Mouse (Mus musculus): ENCODE measurements around the gene Fbxo48.

DNA sequence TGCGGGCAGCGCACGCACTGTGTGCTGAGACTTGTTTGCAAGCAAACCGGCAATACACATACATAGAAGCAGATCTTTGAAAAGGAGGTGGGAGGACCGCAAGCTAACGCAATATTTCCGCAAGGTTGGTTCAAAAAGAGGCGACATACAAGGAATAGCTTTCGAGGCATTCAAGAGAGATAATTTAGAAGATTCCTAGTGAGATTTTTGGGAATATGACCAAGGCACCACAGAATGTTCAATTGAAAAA is 511 bp downstream of the Fbxo48 start:
- TF ChIP-seq POLR2A (IDR thresholded peaks at IDR 0.05; ENCODE audit: control insufficient read depth, extremely low read depth, insufficient read depth, low read length, poor library complexity): no peak
- TF ChIP-seq CTCF (IDR thresholded peaks at IDR 0.05; ENCODE audit: borderline replicate concordance, control insufficient read depth, extremely low read depth, insufficient read depth, low read length, poor library complexity): no peak

Measured in thymus, adult 2 months (tissue).